Mouse (Mus musculus) midbrain, embryonic 15.5 days (tissue): ENCODE data around the gene Smim15. TPM values are rescaled to one million over a fixed set of nuclear protein-coding genes. Genes with fewer than 3 reads are reported as not detected.

Experiments
- ATAC-seq: fragments of 200-750 bp; cut with Nextera tagmentation; replicated peaks from 2 replicates; pipeline ENCODE4 v1.8.0; 2017; ENCODE audit warnings: moderate TSS enrichment
- H3K27ac ChIP-seq: fragments of 300-500 bp; sonication (generic); 2 replicates; pipeline ENCODE4 v1.5.1; 2015; ENCODE audit warnings: mild to moderate bottlenecking, inconsistent platforms
- H3K27me3 ChIP-seq: fragments of 300-500 bp; sonication (generic); replicated peaks from 2 replicates; pipeline ENCODE4 v1.6.1; 2015; ENCODE audit warnings: inconsistent platforms
- H3K36me3 ChIP-seq: fragments of 300-500 bp; sonication (generic); replicated peaks from 2 replicates; pipeline ENCODE4 v1.6.1; 2015; ENCODE audit warnings: inconsistent platforms
- H3K4me1 ChIP-seq: fragments of 300-500 bp; sonication (generic); 2 replicates; pipeline ENCODE4 v1.6.1; 2015; ENCODE audit warnings: inconsistent platforms
- H3K4me2 ChIP-seq: fragments of 300-500 bp; sonication (generic); 2 replicates; pipeline ENCODE4 v1.6.1; 2015; ENCODE audit warnings: inconsistent platforms, mild to moderate bottlenecking, moderate library complexity
- H3K4me3 ChIP-seq: fragments of 300-500 bp; sonication (generic); 2 replicates; pipeline ENCODE4 v1.5.1; 2015; ENCODE audit warnings: mild to moderate bottlenecking, inconsistent platforms
- H3K9ac ChIP-seq: fragments of 300-500 bp; sonication (generic); 2 replicates; pipeline ENCODE4 v1.6.1; 2015; ENCODE audit warnings: mild to moderate bottlenecking, inconsistent platforms
- H3K9me3 ChIP-seq: fragments of 300-500 bp; sonication (generic); 2 replicates; pipeline ENCODE4 v1.6.1; 2016; ENCODE audit warnings: inconsistent platforms
- WGBS: fragments of 180-500 bp; shearing (Covaris S2); methylation state at CpG from one replicate; pipeline ENCODE4 v1.1.7; 2015; ENCODE audit warnings: mixed read lengths; 5-methylcytosine and 5-hydroxymethylcytosine counted together
- polyA plus RNA-seq: library from polyadenylated mRNA; unstranded; fragments of >200 nt; fragmentation: Nextera tagmentation; extraction: Ambion mirVana; gene quantifications from 2 replicates; pipeline ENCODE4 v1.2.1, GENCODE M21; 2015

The Smim15 gene
- polyA plus RNA-seq, result 32.3 and 33.1 TPM in 2 replicates

- H3K9ac ChIP-seq, result peak within 1 kb of the TSS; percentile 81
- peaks cover 33% of the 10 kb centered on the region for H3K4me1 ChIP-seq
- peak; percentile 97 for ATAC-seq
- no peaks in the 10 kb centered on the region for H3K27me3 ChIP-seq
- H3K9me3 ChIP-seq, result no peaks in the 10 kb centered on the region
- WGBS, result under 1% methylated on average over 68 of the region's 71 CpGs
- peak within 1 kb of the TSS; percentile 60 for H3K4me2 ChIP-seq
- H3K4me3 ChIP-seq, result peak within 1 kb of the TSS; percentile 74
- H3K27ac ChIP-seq, result peak within 1 kb of the TSS; percentile 86
- H3K36me3 ChIP-seq, result no peaks in the 10 kb centered on the region; the same call in 1 of the 2 replicates
Measured at GRCm38 (mm10) chr13:108044222-108044941, at the start of gene Smim15. Smim15 (plus strand) TSS chr13:108044446.

DNA sequence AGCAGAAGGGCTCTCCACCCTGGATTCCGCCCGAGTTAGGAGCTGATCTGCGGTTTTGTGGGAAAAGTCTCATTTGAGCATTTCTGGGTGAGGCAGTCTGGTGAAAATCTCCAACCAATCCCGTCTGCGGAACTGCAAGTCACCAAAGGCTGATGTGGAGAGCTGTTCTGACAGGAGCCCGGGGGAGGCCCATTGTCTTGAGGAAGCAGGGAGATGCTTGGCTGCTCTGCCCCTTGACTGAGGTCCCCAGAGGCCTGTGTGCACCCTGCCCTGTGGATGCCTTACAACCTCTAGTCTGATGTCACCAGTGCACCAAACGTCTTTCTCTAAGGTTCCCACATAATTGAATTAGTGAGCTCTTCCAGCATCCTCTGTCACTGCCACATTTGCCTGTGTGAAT lies 49.0 kb upstream of the Smim15 start:
- WGBS, result 30% methylated on average over 7 of the region's 7 CpGs
- no peak for ATAC-seq
- no peak overlapping the region for H3K9ac ChIP-seq
- no peak overlapping the region for H3K27ac ChIP-seq
- no peaks in the 10 kb centered on the region for H3K36me3 ChIP-seq
- no peaks in the 10 kb centered on the region for H3K9me3 ChIP-seq
- H3K27me3 ChIP-seq, result no peaks in the 10 kb centered on the region
- no peak overlapping the region for H3K4me2 ChIP-seq
- H3K4me1 ChIP-seq, result 0 out of 2 replicates have a peak, but pooled peaks cover 3% of the 10 kb centered on the region
- no peak overlapping the region for H3K4me3 ChIP-seq

DNA sequence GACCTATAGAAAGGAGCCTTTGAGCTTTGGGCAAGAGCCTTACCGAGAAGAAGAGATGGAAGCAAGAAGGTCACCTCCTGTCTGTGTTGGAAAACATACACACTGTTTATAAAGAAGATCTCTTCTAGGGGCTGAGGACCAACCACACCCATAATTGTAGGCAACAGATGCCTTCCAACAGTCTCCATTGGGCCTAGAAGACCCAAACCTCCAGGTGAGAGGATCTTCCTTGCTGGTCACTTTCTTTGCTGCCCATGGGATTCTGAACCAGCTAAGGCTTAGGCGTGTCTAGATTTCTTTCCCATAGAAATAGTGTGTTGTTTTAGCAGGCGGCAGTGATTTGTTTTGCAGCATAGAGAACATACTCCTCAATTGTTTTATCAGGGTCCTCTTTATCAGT lies 47.9 kb upstream of the Smim15 start:
- 93% methylated on average over 3 of the region's 3 CpGs for WGBS
- H3K4me1 ChIP-seq, result 0 out of 2 replicates have a peak, but pooled peaks cover 3% of the 10 kb centered on the region
- no peak overlapping the region for H3K27ac ChIP-seq
- H3K4me2 ChIP-seq, result no peak overlapping the region
- no peak overlapping the region for H3K4me3 ChIP-seq
- no peaks in the 10 kb centered on the region for H3K9me3 ChIP-seq
- ATAC-seq, result no peak
- no peaks in the 10 kb centered on the region for H3K36me3 ChIP-seq
- H3K9ac ChIP-seq, result no peak overlapping the region
- H3K27me3 ChIP-seq, result no peaks in the 10 kb centered on the region

- no peak overlapping the region for H3K9ac ChIP-seq
- no peak overlapping the region for H3K4me2 ChIP-seq
- H3K4me1 ChIP-seq, result no peaks in the 10 kb centered on the region
- H3K36me3 ChIP-seq, result no peaks in the 10 kb centered on the region
- no peak for ATAC-seq
- H3K4me3 ChIP-seq, result no peak overlapping the region
- no peaks in the 10 kb centered on the region for H3K9me3 ChIP-seq
- 87% methylated on average over 4 of the region's 4 CpGs for WGBS
- no peak overlapping the region for H3K27ac ChIP-seq
- no peaks in the 10 kb centered on the region for H3K27me3 ChIP-seq
Measured at GRCm38 (mm10) chr13:108007861-108008260, 36.4 kb upstream of the Smim15 start.

DNA sequence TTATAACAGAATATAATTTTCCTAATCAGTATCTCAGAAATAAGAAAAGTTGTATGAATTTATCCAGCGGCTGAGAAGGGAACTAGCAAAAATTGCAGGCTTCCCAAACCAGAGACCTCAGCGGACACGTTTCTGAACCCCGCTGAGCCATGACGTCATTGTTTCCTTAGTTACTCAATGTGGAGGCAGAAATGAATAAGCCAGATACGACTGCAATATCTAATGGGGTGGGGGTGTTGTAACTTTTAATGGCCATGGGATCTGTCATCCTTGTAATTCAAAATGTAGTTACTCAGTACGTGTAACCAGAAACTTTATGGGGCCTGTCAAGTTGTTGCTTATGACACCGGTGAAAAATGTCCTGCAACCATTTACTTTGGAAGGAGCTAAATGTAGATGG lies 31.1 kb upstream of the Smim15 start:
- Histone ChIP-seq H3K4me1 (no peaks in the 10 kb centered on the region), H3K27me3 (no peaks in the 10 kb centered on the region), H3K4me3 (no peak overlapping the region), H3K4me2 (no peak overlapping the region), H3K9ac (no peak overlapping the region), H3K27ac (no peak overlapping the region), H3K36me3 (no peaks in the 10 kb centered on the region), H3K9me3 (no peaks in the 10 kb centered on the region)
- ATAC-seq, result no peak
- WGBS, result 87% methylated on average over 8 of the region's 8 CpGs

DNA sequence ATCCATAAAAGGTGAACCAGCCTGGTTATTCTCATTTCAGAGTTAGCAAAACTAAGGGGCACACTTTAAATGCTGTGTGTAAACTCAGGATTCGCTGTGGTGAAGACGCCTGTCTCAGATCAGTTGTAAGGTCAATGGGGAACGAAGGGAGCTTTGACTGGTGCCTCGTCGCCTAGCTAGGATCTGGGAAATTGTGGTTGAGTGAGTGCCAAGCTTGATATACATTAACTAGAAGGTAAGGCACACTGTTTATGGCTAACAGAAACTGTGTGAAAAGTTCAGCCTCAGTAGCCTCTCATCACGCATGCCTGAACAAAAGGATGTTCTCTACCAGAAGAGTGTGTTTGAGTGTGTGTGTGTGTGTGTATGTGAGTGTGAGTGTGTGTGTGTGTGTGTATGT lies 30.4 kb upstream of the Smim15 start:
- H3K9ac ChIP-seq, result no peak overlapping the region
- no peak overlapping the region for H3K4me3 ChIP-seq
- no peaks in the 10 kb centered on the region for H3K9me3 ChIP-seq
- H3K36me3 ChIP-seq, result no peaks in the 10 kb centered on the region
- H3K27me3 ChIP-seq, result no peaks in the 10 kb centered on the region
- H3K4me1 ChIP-seq, result no peaks in the 10 kb centered on the region
- no peak overlapping the region for H3K4me2 ChIP-seq
- H3K27ac ChIP-seq, result no peak overlapping the region
- 89% methylated on average over 6 of the region's 6 CpGs for WGBS
- ATAC-seq, result no peak

GRCm38 (mm10) chr13:108015166-108015565 lies 29.1 kb upstream of the Smim15 start:
- Histone ChIP-seq H3K4me2 (no peak overlapping the region), H3K4me1 (no peaks in the 10 kb centered on the region), H3K27me3 (no peaks in the 10 kb centered on the region), H3K9me3 (no peaks in the 10 kb centered on the region), H3K36me3 (no peaks in the 10 kb centered on the region), H3K9ac (no peak overlapping the region), H3K27ac (no peak overlapping the region), H3K4me3 (no peak overlapping the region)
- ATAC-seq, result no peak
- WGBS, result 86% methylated on average over 6 of the region's 6 CpGs

- no peak overlapping the region for H3K4me2 ChIP-seq
- no peaks in the 10 kb centered on the region for H3K27me3 ChIP-seq
- no peaks in the 10 kb centered on the region for H3K4me1 ChIP-seq
- H3K27ac ChIP-seq, result no peak overlapping the region
- H3K9ac ChIP-seq, result no peak overlapping the region
- ATAC-seq, result no peak
- no peaks in the 10 kb centered on the region for H3K36me3 ChIP-seq
- no peaks in the 10 kb centered on the region for H3K9me3 ChIP-seq
- 86% methylated on average over 6 of the region's 6 CpGs for WGBS
- no peak overlapping the region for H3K4me3 ChIP-seq
Measured at GRCm38 (mm10) chr13:108017349-108017748, 26.9 kb upstream of the Smim15 start.

DNA sequence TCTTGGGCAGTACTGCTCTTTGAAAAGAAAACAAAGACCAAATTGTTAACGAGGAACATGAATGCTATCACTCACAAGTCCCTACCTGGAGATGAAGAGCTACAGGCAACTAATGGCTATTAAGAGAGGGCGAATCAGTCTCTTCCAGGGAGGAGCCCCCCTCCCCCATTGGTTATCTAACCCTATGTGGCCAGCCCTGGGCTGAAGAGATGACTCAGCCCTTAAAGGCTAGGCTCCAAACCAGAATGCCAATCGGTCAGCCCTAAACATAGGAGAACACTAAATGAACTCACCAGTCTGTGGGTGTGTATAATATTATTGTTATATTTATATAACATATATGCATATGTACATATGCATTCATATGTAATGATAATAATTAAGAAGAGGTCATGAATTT lies 18.4 kb upstream of the Smim15 start:
- Histone ChIP-seq H3K27ac (no peak overlapping the region), H3K9me3 (no peaks in the 10 kb centered on the region), H3K4me2 (no peak overlapping the region), H3K9ac (no peak overlapping the region), H3K4me3 (no peak overlapping the region), H3K27me3 (no peaks in the 10 kb centered on the region), H3K36me3 (no peaks in the 10 kb centered on the region), H3K4me1 (no peaks in the 10 kb centered on the region)
- WGBS, result 81% methylated on average over 3 of the region's 3 CpGs
- no peak for ATAC-seq

DNA sequence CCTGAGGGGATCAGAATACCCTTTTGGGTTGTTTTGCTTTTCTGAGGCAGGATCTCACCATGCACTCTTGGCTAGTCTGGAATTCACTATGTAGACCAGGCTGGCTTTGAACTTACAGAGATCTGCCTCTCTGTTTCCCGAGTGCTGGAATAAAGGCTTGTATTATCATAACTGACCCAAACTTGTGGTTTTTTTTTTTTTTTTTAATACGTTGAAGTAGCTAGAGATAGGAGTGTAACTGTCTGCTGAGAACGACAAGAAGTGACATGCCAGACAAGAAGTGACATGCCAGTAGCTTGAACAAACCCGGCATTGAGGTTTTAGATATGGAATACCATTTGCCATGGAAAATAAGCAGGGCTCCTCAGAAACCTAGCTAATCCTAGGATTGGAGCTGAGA lies 11.5 kb upstream of the Smim15 start:
- Histone ChIP-seq H3K4me2 (no peak overlapping the region), H3K4me3 (no peak overlapping the region), H3K27me3 (no peaks in the 10 kb centered on the region), H3K36me3 (no peaks in the 10 kb centered on the region), H3K9me3 (no peaks in the 10 kb centered on the region), H3K27ac (no peak overlapping the region), H3K4me1 (no peaks in the 10 kb centered on the region), H3K9ac (no peak overlapping the region)
- WGBS, result 90% methylated on average over 4 of the region's 4 CpGs
- ATAC-seq, result no peak

GRCm38 (mm10) chr13:108039375-108039774 lies 4.9 kb upstream of the Smim15 start:
- no peaks in the 10 kb centered on the region for H3K27me3 ChIP-seq
- H3K4me1 ChIP-seq, result peaks cover 24% of the 10 kb centered on the region
- 27% methylated on average over 6 of the region's 6 CpGs for WGBS
- H3K4me3 ChIP-seq, result no peak overlapping the region
- no peak overlapping the region for H3K4me2 ChIP-seq
- no peaks in the 10 kb centered on the region for H3K36me3 ChIP-seq
- H3K27ac ChIP-seq, result no peak overlapping the region
- ATAC-seq, result no peak
- no peak overlapping the region for H3K9ac ChIP-seq
- H3K9me3 ChIP-seq, result no peaks in the 10 kb centered on the region

GRCm38 (mm10) chr13:108039902-108040301 lies 4.3 kb upstream of the Smim15 start:
- WGBS, result 67% methylated on average over 9 of the region's 9 CpGs
- Histone ChIP-seq H3K4me2 (no peak overlapping the region), H3K9ac (no peak overlapping the region), H3K9me3 (no peaks in the 10 kb centered on the region), H3K27me3 (no peaks in the 10 kb centered on the region), H3K4me1 (peaks cover 26% of the 10 kb centered on the region), H3K4me3 (no peak overlapping the region), H3K27ac (no peak overlapping the region), H3K36me3 (no peaks in the 10 kb centered on the region)
- no peak for ATAC-seq

- WGBS, result 35% methylated on average over 3 of the region's 3 CpGs
- ATAC-seq, result no peak
- H3K9ac ChIP-seq, result no peak overlapping the region
- H3K27me3 ChIP-seq, result no peaks in the 10 kb centered on the region
- H3K36me3 ChIP-seq, result no peaks in the 10 kb centered on the region
- H3K27ac ChIP-seq, result no peak overlapping the region
- peaks cover 30% of the 10 kb centered on the region for H3K4me1 ChIP-seq
- H3K9me3 ChIP-seq, result no peaks in the 10 kb centered on the region
- no peak overlapping the region for H3K4me2 ChIP-seq
- no peak overlapping the region for H3K4me3 ChIP-seq
Measured at GRCm38 (mm10) chr13:108040451-108040850, 3.8 kb upstream of the Smim15 start.
